Mouse (Mus musculus) megakaryocyte-erythroid progenitor cell, adult 5 weeks (primary cell): Measurements from ENCODE around the gene Slc24a5. TPM values are rescaled to one million over a fixed set of nuclear protein-coding genes. Genes with fewer than 3 reads are reported as not detected.

Experiments used
- polyA plus RNA-seq: library from polyadenylated mRNA; stranded (reverse); fragments of >175 nt; gene quantifications from 2 replicates; pipeline ENCODE4 v1.2.3, GENCODE M21; 2012

Gene Slc24a5
- polyA plus RNA-seq = 0.05 and 0.30 TPM in 2 replicates

GRCm38 (mm10) chr2:125067894-125068293 lies at the start of gene Slc24a5:
TSS of gene Slc24a5 (plus strand) at chr2:125068124.

GRCm38 (mm10) chr2:125123477-125123852 lies 55.5 kb downstream of the Slc24a5 start, which contains the start of gene Myef2:
TSS of gene Myef2 (minus strand) at chr2:125123661.

GRCm38 (mm10) chr2:125135903-125136811 lies 68.2 kb downstream of the Slc24a5 start, which contains the start of gene Ctxn2:
TSS of gene Ctxn2 (plus strand) at chr2:125136692.

Other genes with a start within 250 kb of the Slc24a5 start
- gene Myef2, start 55.5 kb downstream of the Slc24a5 start, polyA plus RNA-seq = 8.3 and 9.3 TPM in 2 replicates
- not detected in 2 replicates for gene Ctxn2, start 68.6 kb downstream of the Slc24a5 start, polyA plus RNA-seq
- gene Slc12a1, start 84.4 kb downstream of the Slc24a5 start, polyA plus RNA-seq = not detected in 2 replicates
- gene Dut, start 179.1 kb downstream of the Slc24a5 start, polyA plus RNA-seq = 120 and 132 TPM in 2 replicates